Mouse (Mus musculus): ENCODE data around the gene Speer4e.
"Not testable (repeated sequence)": the region's sequence is repeated elsewhere in the genome, so short reads cannot be mapped to it uniquely, and the experiment has no call there.

The Speer4e gene

DNA sequence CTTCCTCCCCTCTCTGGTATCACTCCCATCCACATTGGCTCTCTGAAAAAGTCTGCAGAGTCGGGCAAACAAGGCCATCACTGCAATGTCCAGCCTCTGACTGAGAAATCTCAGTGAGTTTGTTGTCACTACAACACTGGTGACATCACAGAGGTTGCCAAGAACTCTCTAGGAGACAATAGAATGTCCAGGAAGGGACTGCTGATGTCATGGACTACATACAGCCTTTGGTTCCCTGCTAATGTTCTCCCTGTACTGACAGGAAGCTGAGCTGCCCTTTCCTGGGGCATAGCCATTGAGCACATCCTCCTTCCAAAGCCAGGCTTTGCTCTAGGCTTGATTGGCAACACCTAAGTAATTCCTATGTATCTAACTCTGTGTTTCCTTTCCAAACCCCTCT is at the start of gene Speer4e:
Gene Speer4e (minus strand): TSS at position 101 of the 400 bp plus-strand sequence.
- DNase-seq (ENCODE audit: low read depth in 2 of 2, low spot score in 2 of 2) = not testable (repeated sequence)

DNA sequence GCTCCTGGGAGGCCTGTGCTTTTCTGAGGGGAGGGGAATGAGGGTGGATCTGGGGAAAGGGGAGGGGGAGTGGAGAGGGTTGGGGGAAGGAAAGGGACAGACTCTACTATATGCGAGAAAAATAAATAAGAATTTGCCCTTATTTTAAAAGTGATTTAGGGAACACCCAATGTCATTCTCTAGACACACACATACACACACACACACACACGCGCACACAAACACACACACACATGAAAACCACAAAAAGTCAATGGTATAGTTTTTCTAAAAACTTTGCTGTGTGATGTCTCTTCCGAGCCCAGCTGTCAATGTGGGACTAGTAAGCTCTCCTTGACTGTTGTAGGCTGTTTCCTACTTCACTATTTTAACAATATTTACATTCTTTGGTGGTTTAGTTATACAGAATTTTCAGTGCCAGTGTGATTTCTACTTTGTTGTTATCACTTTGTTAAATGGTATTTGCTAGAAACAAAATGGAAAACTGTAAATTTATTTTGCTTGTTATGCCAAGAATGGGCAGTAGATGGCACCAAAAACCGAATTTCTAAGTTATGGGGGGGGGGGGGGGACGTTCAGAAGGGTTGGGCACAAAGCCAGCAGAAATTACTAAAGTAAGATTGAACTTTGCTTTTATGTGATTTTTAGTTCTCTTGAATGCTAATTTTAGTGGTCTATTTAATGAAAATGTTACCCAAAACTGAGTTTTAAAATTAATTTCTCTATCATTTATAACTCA is 48.6 kb upstream of the Speer4e start:
- not testable (repeated sequence) for DNase-seq (ENCODE audit: low read depth in 2 of 2, low spot score in 2 of 2)

DNA sequence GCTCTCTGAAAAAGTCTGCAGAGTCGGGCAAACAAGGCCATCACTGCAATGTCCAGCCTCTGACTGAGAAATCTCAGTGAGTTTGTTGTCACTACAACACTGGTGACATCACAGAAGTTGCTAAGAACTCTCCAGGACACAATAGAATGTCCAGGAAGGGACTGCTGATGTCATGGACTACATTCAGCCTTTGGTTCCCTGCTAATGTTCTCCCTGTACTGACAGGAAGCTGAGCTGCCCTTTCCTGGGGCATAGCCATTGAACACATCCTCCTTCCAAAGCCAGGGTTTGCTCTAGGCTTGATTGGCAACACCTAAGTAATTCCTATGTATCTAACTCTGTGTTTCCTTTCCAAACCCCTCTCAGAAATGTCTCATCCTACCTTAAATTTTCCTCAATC is 40.6 kb upstream of the Speer4e start, which contains the start of gene Gm10354:
Gene Gm10354 (minus strand): TSS at position 101 of the 400 bp plus-strand sequence.
- not testable (repeated sequence) for DNase-seq (ENCODE audit: low read depth in 2 of 2, low spot score in 2 of 2)

DNA sequence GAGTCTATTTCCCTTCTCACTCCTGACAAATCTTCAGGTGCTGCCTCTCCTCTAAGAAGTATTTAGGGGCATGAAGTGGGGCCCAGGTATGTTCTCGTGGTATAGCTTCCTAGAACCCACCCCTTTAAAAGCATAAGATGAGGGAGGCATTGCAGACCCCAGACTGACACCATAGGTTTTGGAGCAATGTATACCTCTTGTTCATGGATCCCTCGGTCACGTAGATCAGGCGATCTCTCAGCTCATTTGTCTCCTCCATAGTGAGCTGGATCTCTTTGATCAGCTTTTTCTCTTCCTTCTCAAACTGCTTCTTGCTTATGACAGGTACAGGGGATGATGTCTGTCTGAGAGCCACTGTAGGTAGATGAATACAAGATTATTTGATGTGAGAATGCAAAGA is 39.1 kb upstream of the Speer4e start:
- DNase-seq (ENCODE audit: low read depth in 2 of 2, low spot score in 2 of 2) = not testable (repeated sequence)

DNA sequence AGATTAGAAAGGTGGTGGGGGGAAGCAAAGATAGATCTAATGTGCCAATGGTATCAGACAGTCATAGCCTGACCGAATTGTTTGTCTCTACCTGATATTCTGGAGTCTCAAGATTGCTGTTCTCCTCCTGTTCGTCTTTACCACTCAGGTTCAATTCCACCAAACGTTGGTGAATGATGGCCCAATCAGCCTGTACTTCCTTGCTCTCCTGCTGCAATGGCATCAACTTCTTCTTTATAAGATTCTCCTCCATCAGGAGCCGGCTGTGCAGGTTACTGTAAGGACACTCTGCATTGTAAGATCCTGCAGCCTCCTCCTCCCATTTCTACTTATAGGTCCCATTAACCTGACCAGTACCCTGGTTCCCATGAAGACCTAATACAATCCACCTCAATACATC is 37.1 kb upstream of the Speer4e start:
- not testable (repeated sequence) for DNase-seq (ENCODE audit: low read depth in 2 of 2, low spot score in 2 of 2)

DNA sequence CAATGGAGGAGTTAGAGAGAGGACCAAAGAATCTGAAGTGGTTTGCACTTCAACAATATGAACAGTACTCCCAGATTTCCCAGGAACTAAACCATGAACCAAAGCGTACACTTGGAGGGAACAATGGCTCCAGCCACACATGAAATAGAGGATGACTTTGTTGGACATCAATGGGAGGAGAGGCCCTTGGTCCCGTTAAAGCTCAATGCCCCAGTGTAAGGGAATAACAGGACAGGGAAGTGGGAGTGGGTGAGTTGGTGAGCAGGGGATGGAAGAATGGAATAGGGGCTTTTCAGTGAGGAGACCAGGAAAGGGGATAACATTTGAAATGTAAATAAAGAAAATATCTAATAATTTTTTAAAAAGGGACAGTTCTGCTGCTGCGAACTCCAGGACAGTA is 34.6 kb upstream of the Speer4e start:
- DNase-seq (ENCODE audit: low read depth in 2 of 2, low spot score in 2 of 2) = not testable (repeated sequence)

DNA sequence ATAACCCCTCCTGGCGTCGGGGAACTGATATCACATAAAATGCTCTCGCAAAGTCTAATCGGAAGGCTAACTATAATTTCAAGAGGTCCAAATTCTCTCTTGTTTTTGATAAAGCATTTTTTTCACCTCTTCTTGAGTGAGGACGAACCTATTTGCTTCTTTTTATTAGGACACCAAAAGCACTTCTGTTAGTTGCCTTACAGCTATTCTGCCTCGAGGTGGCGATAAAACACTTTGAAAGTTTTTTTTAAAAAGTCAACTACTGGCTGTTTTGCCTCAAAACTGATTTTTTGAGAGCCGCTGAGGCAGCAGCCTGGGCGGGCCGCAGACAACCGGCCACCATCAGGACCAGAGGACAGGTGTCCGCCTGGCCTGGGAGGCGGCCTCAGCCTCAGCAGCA is 25.6 kb upstream of the Speer4e start:
- DNase-seq (ENCODE audit: low read depth in 2 of 2, low spot score in 2 of 2) = not testable (repeated sequence)

DNA sequence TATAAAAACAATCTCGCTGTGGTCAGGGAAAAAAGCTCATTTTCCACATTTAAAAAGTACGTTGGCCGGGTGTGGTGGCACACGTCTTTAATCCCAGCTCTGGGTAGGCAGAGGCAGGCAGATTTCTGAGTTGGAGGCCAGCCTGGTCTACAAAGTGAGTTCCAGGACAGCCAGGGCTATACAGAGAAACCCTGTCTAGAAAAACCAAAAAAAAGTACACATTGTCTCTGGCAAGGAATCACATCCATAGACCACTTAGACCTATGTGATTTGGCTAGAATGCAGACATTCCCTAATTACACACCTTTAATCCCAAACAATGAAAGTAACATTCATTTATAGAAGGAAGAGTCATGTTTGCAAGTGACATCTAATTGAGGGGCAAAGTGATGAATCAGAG is 23.3 kb upstream of the Speer4e start:
- not testable (repeated sequence) for DNase-seq (ENCODE audit: low read depth in 2 of 2, low spot score in 2 of 2)

DNA sequence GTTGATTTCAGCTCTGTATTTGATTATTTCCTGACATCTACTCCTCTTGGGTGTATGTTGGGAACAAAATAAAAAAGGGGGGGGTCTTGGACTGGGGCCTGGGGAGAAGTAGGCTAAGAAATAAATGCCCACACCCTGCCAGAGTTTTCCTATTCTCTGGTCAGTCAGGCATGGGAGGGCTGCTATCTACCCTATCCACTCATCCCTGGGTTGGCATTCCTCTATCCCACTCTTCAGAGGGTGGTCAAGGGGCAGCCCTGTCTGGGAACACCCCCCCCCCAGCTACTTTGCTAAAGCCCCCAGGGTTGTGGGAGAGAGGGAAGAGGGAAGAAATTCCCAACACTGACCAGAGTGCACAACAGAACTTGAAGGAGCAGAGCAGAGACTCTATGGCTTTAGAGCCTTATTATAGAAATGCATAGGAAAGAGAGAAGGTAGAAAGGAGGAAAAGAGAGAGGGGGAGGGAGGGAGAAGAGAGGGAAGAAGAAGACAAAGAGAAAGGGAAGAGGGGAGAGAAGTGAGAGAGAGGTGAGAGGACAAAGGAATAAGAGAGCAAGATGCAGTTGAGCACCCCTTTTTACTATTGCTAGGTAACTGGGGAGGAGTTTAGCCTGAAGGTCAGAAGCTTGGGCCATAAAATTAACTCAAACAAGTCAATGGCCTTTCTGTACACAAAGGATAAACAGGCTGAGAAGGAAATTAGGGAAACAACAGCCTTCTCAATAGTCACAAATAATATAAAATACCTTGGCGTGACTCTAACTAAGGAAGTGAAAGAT is 17.9 kb upstream of the Speer4e start:
- DNase-seq (ENCODE audit: low read depth in 2 of 2, low spot score in 2 of 2) = not testable (repeated sequence)

DNA sequence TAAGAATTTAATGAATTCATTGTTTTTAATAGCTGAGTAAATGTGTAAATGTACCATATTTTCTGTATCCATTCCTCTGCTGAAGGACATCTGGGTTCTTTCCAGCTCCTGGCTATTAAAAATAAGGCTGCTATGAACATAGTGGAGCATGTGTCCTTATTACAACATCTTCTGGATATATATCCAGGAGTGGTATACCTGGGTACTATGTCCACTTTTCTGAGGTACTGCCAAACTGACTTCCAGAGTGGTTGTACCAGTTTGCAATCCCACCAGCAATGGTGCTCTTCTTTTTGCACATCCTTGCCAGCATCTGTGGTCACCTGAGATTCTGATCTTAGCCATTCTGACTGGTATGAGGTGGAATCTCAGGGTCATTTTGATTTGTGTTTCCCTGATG is 15.4 kb upstream of the Speer4e start:
- DNase-seq (ENCODE audit: low read depth in 2 of 2, low spot score in 2 of 2) = not testable (repeated sequence)

DNA sequence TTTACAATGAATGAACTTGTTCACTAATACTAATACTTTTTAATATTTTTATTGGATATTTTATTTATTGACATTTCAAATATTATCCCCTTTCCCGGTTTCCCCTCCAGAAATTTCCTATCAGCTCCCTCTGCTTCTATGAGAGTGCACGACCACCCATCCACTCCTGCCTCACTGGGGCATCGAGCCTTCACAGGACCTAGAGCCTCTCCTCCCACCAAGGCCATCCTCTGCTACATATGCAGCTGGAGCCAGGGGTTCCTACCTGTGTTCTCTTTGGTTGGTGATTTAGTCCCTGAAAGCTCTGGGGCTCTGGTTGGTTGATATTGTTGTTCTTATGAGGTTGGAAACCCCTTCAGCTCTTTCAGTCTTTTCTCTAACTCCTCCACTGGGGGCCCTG is 14.5 kb upstream of the Speer4e start:
- DNase-seq (ENCODE audit: low read depth in 2 of 2, low spot score in 2 of 2) = not testable (repeated sequence)

DNA sequence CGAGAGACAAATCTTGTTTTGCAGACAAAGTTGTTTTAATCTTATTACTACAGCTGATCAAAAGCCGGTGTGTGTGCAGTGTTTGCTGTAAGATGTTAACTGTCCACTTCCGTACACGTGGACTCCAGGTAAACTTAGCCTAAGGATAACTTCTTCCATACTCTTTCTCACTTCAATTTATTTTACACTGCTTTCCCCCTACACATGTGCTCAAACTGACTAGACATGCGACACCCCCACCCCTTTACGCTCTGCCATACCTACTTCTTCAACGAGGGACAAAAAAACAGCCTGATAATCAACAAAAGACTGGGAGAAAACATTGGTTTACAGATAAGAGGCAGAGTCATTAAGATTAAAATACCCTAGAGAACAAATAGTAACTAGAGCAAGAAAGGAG is 13.6 kb upstream of the Speer4e start:
- not testable (repeated sequence) for DNase-seq (ENCODE audit: low read depth in 2 of 2, low spot score in 2 of 2)

DNA sequence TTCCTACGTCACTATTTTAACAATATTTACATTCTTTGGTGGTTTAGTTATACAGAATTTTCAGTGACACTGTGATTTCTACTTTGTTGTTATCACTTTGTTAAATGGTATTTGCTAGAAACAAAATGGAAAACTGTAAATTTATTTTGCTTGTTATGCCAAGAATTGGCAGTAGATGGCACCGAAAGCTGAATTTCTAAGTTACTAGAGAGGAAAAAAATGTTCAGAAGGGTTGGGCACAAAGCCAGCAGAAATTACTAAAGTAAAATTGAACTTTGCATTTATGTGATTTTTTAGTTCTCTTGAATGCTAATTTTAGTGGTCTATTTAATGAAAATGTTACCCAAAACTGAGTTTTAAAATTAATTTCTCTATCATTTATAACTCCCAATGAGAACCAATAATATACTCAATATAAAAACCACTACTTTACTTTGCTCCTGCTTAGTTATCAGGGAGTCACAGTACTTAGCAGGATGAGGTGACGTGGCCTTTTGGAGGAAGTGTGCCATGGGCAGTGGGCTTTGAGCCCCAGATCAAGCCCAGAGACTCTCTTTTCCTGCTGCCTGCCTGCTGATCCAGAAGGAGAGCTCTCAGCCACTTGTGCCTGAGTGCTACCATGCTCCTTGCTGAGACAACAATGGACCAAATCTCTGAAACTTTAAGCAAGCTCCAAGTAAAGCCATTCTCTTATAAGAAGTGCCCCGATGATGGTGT is 9.4 kb upstream of the Speer4e start:
- DNase-seq (ENCODE audit: low read depth in 2 of 2, low spot score in 2 of 2) = not testable (repeated sequence)

DNA sequence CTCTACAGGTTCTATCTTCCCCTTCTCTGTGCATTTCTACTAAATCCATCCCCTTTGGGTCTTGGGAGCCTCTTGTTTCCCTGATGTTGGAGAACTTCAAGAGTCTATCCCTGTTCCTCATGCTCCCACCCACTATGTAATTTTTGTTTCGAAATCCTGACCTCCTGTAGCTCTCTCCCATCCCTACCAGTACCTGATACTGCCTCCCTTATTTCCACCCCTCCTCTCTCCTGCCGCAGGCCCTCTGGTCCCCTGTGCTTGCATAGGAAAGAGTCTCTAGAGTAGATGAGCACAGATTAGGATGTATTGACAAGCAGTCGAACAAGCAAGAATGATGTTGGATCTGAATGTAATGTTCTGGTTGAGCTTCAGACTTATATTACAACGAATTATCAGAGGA is 7.3 kb upstream of the Speer4e start:
- DNase-seq (ENCODE audit: low read depth in 2 of 2, low spot score in 2 of 2) = not testable (repeated sequence)

DNA sequence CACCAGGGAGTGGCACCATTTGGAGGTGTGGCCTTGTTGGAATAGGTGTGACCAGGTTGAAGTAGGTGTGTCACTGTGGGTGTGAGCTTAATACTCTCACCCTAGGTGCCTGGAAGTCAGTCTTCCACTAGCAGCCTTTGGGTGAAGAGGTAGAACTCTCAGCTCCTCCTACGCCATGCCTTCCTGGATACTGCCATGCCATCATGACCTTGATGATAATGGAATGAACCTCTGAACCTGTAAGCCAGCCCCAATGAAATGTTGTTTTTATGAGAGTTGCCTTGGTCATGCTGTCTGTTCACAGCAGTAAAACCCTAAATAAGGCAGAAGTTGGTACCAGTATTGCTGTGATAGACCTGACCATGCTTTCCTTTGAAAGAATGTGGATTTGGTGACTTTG is 2.8 kb upstream of the Speer4e start:
- not testable (repeated sequence) for DNase-seq (ENCODE audit: low read depth in 2 of 2, low spot score in 2 of 2)

DNA sequence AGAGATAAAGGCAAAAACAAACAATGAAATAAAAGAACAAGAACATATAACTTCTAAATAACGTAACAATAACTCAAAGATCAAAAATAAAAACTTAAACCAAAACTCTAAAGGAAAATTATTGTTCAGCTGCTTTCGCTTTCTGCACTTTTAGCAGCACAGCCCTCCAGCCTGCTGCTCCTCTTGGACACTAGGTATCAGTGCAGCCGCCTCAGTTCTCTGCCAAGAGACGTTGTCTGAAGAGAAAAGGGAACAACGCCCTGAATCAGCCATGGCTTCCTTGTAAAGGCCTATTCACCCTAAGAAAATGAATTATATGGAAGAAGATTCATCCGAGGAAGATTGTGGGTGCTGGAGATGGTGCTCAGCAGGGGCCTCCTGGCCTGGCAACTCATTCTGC is 4.5 kb downstream of the Speer4e start:
- not testable (repeated sequence) for DNase-seq (ENCODE audit: low read depth in 2 of 2, low spot score in 2 of 2)

DNA sequence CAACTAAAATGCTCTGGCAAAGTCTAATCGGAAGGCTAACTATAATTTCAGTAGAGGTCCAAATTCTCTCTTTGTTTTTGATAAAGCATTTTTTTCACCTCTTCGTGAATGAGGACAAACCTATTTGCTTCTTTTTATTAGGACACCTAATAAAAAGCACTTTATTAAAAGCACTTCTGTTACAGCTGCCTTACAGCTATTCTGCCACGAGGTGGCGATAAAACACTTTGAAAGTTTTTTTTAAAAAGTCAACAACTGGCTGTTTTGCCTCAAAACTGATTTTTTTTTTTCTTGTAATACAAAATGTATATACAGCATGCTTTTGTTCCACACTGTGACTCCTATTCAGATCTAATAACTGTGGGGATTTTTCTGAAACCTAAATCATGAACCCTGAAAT is 11.2 kb downstream of the Speer4e start:
- DNase-seq (ENCODE audit: low read depth in 2 of 2, low spot score in 2 of 2) = not testable (repeated sequence)

DNA sequence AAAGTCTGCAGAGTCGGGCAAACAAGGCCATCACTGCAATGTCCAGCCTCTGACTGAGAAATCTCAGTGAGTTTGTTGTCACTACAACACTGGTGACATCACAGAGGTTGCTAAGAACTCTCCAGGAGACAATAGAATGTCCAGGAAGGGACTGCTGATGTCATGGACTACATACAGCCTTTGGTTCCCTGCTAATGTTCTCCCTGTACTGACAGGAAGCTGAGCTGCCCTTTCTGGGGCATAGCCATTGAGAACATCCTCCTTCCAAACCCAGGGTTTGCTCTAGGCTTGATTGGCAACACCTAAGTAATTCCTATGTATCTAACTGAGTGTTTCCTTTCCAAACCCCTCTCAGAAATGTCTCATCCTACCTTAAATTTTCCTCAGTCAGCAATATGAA is 23.4 kb downstream of the Speer4e start, which contains the start of gene Gm9758:
Gene Gm9758 (minus strand): TSS at position 101 of the 400 bp plus-strand sequence.
- DNase-seq (ENCODE audit: low read depth in 2 of 2, low spot score in 2 of 2) = not testable (repeated sequence)

DNA sequence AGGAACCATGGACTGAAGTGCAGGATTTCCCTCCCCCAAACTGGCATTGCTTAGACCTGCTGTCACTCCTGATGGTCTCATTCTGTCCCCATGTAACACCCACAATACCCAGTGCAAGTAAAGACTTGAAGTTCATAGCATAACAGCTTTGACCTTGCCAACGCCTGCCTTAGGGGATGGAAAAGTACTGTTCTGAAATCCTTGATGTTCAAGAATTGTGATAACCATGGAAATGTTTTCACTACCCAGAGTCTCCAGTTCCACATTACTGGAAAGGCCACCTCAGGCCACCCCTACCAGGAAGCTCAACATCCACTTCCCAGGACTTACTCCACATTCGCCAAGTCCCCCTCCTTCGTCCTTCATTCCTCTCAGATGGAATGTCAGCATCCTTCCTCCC is 23.9 kb downstream of the Speer4e start:
- DNase-seq (ENCODE audit: low read depth in 2 of 2, low spot score in 2 of 2) = not testable (repeated sequence)

DNA sequence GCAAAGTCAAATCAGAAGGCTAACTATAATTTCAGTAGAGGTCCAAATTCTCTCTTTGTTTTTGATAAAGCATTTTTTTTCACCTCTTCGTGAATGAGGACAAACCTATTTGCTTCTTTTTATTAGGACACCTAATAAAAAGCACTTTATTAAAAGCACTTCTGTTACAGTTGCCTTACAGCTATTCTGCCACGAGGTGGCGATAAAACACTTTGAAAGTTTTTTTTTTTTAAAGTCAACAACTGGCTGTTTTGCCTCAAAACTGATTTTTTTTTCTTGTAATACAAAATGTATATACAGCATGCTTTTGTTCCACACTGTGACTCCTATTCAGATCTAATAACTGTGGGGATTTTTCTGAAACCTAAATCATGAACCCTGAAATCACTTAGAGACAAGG is 34.7 kb downstream of the Speer4e start:
- not testable (repeated sequence) for DNase-seq (ENCODE audit: low read depth in 2 of 2, low spot score in 2 of 2)

DNA sequence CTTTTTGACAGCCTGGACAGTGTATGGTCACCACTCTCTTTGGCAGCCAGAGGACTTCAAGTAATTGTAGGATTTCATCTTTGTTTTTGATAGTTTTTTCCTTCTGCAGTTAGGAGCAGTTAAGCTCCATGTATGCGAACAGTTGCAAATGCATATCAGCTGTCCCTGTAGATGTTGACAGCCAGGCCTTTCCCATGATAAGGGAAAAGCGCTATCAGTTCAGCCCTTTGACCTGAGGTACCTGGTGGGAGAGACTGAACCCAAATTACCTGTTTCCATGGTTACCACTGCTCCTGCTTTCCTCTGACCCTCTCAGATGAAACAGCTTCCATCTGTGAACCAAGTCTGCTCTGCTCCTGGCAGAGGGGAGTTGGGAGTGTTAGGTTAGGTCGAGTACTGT is 46.0 kb downstream of the Speer4e start:
- DNase-seq (ENCODE audit: low read depth in 2 of 2, low spot score in 2 of 2) = no peak
